Mouse (Mus musculus) heart, embryonic 14.5 days (tissue): ENCODE data around the gene Morn1. TPM values are rescaled to one million over a fixed set of nuclear protein-coding genes. Genes with fewer than 3 reads are reported as not detected.
"Not testable (repeated sequence)": the region's sequence is repeated elsewhere in the genome, so short reads cannot be mapped to it uniquely, and the experiment has no call there.

Source experiments
- ATAC-seq: fragments of 200-750 bp; cut with Nextera tagmentation; 2 replicates; pipeline ENCODE4 v1.8.0; 2017; ENCODE audit warnings: low read depth, moderate TSS enrichment; ENCODE audit not compliant: insufficient number of reproducible peaks, insufficient read depth, low FRiP score
- H3K27ac ChIP-seq, 2 experiments: fragments of 200-500 bp in 1 of 2; fragments of 300-500 bp in 1 of 2; sonication (generic) in 1 of 2; replicated peaks in 1 of 2; 2 replicates each; pipeline ENCODE4 v1.5.1; 2012 to 2014; ENCODE audit warnings: low read depth in 2 of 2, low read length in 2 of 2, control low read depth in 1 of 2, mild to moderate bottlenecking in 1 of 2, mixed read lengths in 1 of 2; ENCODE audit not compliant: control insufficient read depth in 1 of 2, insufficient read depth in 1 of 2
- H3K27me3 ChIP-seq: fragments of 300-500 bp; sonication (generic); 2 replicates; pipeline ENCODE4 v1.6.1; 2014; ENCODE audit warnings: mild to moderate bottlenecking, low read length, control low read depth; ENCODE audit not compliant: control insufficient read depth, insufficient read depth
- H3K36me3 ChIP-seq: fragments of 300-500 bp; sonication (generic); 2 replicates; pipeline ENCODE4 v1.6.1; 2014; ENCODE audit warnings: mild to moderate bottlenecking, control low read depth, low read length, mixed read lengths; ENCODE audit not compliant: control insufficient read depth, insufficient read depth
- H3K4me1 ChIP-seq, 2 experiments: fragments of 200-500 bp in 1 of 2; fragments of 300-500 bp in 1 of 2; sonication (generic) in 1 of 2; 2 replicates each; pipeline ENCODE4 v1.6.1; 2012 to 2014; ENCODE audit warnings: low read length in 2 of 2, control low read depth in 1 of 2, mixed read lengths in 1 of 2; ENCODE audit not compliant: control insufficient read depth in 2 of 2, insufficient read depth in 2 of 2
- H3K4me2 ChIP-seq: fragments of 300-500 bp; sonication (generic); 2 replicates; pipeline ENCODE4 v1.6.1; 2014; ENCODE audit warnings: mild to moderate bottlenecking, low read length
- H3K4me3 ChIP-seq, 2 experiments: fragments of 200-500 bp in 1 of 2; fragments of 300-500 bp in 1 of 2; sonication (generic) in 1 of 2; 2 replicates each; pipeline ENCODE4 v1.5.1; 2012 to 2014; ENCODE audit warnings: low read length in 2 of 2, mild to moderate bottlenecking in 2 of 2, control low read depth in 1 of 2, low read depth in 1 of 2, moderate library complexity in 1 of 2; ENCODE audit not compliant: control insufficient read depth in 1 of 2, insufficient read depth in 1 of 2
- H3K9ac ChIP-seq: fragments of 300-500 bp; sonication (generic); 2 replicates; pipeline ENCODE4 v1.6.1; 2014; ENCODE audit warnings: mild to moderate bottlenecking, low read length
- H3K9me3 ChIP-seq: fragments of 300-500 bp; sonication (generic); 2 replicates; pipeline ENCODE4 v1.6.1; 2016; ENCODE audit warnings: low read length, control low read depth; ENCODE audit not compliant: control insufficient read depth
- WGBS: fragments of 180-500 bp; shearing (Covaris S2); extraction: QIAGEN DNeasy Blood & Tissue Kit; methylation state at CpG from one replicate; pipeline ENCODE4 v1.1.7; 2014; 5-methylcytosine and 5-hydroxymethylcytosine counted together
- polyA plus RNA-seq: library from polyadenylated mRNA; unstranded; fragments of >200 nt; fragmentation: Nextera tagmentation; extraction: Ambion mirVana; gene quantifications from 2 replicates; pipeline ENCODE4 v1.2.1, GENCODE M21; 2014

Morn1 gene
- polyA plus RNA-seq, 1 experiment from 2014 or later, result 2.5 TPM

DNA sequence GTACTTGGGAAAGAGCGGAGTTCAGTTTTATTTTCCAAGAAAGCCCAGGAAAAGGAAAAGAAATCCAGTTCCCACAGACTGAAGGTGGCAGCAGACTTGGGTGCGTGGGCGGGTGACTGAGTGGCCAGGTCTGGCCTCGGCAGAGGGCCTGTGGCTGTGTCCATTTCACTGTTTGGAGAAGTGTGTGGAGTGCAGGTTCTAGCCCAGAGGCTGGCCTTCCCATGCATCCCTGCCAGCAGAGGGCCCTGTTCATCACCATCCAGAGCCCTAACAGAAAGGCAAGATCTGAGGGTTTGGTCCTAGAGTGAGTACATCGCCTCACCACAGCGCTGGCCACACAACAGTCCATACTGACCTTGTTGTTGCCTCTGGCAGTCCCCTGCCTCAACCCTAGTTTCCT lies 17.2 kb upstream of the Morn1 start:
- Histone ChIP-seq H3K27ac (no peak overlapping the region), H3K4me1 (peaks cover 7 to 15% of the 10 kb centered on the region in 2 experiments; a peak in 3 of 4 replicates), H3K9me3 (no peaks in the 10 kb centered on the region), H3K4me3 (no peak overlapping the region), H3K36me3 (peaks cover 62% of the 10 kb centered on the region), H3K4me2 (no peak overlapping the region), H3K27me3 (no peaks in the 10 kb centered on the region), H3K9ac (no peak overlapping the region)
- 79% methylated on average over 6 of the region's 6 CpGs for WGBS
- ATAC-seq, result no peak

DNA sequence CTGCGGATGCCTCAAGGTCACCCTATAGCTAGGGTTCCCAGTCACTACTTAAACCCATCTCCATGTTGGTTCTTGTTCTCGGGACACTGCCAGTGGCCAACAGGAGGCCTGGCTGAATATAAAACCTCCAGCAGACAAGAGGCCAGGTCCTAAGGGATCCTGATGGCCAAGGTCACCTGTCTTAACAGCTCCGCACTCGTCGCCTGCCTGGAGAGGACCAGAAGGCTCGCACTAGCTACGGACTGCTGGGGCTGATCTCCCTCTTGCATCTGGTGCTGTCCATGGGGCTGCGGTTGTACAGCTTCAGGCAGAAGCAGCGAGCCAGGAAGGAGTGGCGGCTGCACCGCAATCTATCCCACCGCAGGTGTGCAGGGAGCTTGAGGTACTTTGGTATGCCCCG lies 16.2 kb upstream of the Morn1 start:
- H3K4me2 ChIP-seq, result no peak overlapping the region
- no peak overlapping the region for H3K27ac ChIP-seq
- H3K27me3 ChIP-seq, result no peaks in the 10 kb centered on the region
- peaks cover 7 to 15% of the 10 kb centered on the region in 2 experiments; a peak in 3 of 4 replicates for H3K4me1 ChIP-seq
- no peak overlapping the region for H3K4me3 ChIP-seq
- peaks cover 72% of the 10 kb centered on the region for H3K36me3 ChIP-seq
- WGBS, result 90% methylated on average over 13 of the region's 13 CpGs
- ATAC-seq, result no peak
- no peak overlapping the region for H3K9ac ChIP-seq
- no peaks in the 10 kb centered on the region for H3K9me3 ChIP-seq

DNA sequence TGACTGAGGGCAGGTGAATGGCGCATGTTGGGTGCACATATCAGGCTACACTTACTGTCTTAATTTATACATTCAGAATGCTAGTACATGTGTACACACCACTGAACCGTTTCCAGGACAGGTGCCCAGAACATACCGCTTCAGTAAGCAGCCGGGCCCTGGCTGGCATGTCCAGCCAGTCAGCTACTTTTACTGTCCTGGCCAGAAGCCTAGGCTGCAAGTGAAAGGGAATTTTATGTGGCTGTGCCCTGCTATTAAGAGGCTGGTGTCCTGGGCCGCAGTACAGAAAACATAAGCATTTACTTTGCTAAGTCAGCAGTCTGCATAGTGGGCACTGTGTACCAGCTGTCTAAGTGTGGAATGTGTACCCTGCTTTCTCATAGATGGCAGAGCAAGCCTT lies 15.5 kb upstream of the Morn1 start:
- H3K27ac ChIP-seq, result no peak overlapping the region
- peaks cover 7 to 15% of the 10 kb centered on the region in 2 experiments; a peak in 3 of 4 replicates for H3K4me1 ChIP-seq
- no peak overlapping the region for H3K4me3 ChIP-seq
- no peaks in the 10 kb centered on the region for H3K27me3 ChIP-seq
- WGBS, result 94% methylated on average over 5 of the region's 5 CpGs
- H3K9ac ChIP-seq, result no peak overlapping the region
- no peak overlapping the region for H3K4me2 ChIP-seq
- H3K9me3 ChIP-seq, result no peaks in the 10 kb centered on the region
- peaks cover 80% of the 10 kb centered on the region for H3K36me3 ChIP-seq
- no peak for ATAC-seq

DNA sequence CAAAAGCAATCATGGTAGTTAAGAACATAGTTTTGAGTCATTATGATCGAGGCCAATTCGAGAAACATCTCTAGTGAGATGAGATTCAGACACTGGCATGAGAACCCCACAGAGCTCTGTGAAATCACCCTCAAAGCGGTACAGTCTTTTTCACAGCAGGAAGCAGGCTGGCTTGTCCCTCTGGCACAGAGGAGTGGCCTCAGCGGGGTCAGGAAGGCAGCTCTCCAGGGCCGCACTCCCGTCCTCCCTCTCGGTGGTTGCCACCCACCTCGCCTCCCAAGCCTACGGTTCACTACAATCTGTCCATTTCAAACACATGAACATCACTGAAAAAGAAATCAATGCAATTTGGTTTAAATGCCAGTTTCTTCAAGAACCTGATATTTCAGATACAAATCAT lies 12.0 kb upstream of the Morn1 start:
- Histone ChIP-seq H3K4me2 (no peak overlapping the region), H3K27me3 (no peaks in the 10 kb centered on the region), H3K9me3 (no peaks in the 10 kb centered on the region), H3K4me1 (no peaks in the 10 kb centered on the region), H3K9ac (no peak overlapping the region), H3K27ac (no peak overlapping the region), H3K36me3 (peaks cover 97% of the 10 kb centered on the region), H3K4me3 (no peak overlapping the region)
- ATAC-seq, result no peak
- 82% methylated on average over 9 of the region's 9 CpGs for WGBS

DNA sequence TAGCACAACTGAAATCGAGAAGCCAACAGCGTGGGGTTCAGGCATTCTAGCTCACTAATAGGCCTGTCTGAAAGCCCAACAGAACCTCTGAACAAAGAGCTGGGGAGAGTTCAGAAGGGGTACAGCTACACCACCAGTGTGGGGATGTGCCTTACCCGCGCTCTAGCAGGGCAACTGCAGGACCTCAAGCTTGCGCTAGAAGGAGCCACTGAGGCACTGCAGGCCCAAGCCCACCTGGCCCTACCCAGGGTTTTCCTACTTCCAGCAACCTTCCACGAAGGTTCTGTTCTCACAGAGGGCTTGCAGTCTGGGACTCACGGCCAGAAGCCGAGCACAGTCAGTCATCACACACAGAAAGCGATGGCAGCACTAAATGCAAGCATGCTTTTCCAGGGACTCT lies 11.2 kb upstream of the Morn1 start:
- no peak for ATAC-seq
- no peak overlapping the region for H3K4me2 ChIP-seq
- no peaks in the 10 kb centered on the region for H3K4me1 ChIP-seq
- H3K9me3 ChIP-seq, result no peaks in the 10 kb centered on the region
- peaks cover 97% of the 10 kb centered on the region for H3K36me3 ChIP-seq
- WGBS, result 88% methylated on average over 9 of the region's 9 CpGs
- no peaks in the 10 kb centered on the region for H3K27me3 ChIP-seq
- H3K27ac ChIP-seq, result no peak overlapping the region
- no peak overlapping the region for H3K4me3 ChIP-seq
- H3K9ac ChIP-seq, result no peak overlapping the region

DNA sequence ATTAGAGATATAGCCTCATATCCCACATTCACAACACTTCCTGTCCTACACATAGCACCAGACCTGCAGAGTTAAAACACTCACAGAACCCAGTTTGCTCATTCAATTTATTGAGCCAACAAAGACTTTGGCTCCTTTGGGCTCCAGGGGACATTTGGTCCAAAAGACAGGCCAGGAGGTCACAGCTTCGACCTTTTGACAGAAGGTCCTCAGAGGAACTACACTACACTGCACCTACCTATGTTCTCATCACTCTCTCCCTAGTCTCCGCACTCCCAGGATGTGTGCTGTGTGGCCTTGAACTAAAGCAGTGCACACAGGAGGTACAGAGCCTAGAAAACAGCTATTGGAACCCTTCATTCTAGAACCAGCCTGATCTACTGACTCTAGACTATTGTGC lies 10.6 kb upstream of the Morn1 start:
- Histone ChIP-seq H3K27me3 (no peaks in the 10 kb centered on the region), H3K36me3 (peaks cover 97% of the 10 kb centered on the region), H3K9ac (no peak overlapping the region), H3K9me3 (no peaks in the 10 kb centered on the region), H3K4me2 (no peak overlapping the region), H3K27ac (no peak overlapping the region), H3K4me3 (no peak overlapping the region), H3K4me1 (no peaks in the 10 kb centered on the region)
- 88% methylated on average over 2 of the region's 2 CpGs for WGBS
- ATAC-seq, result no peak

DNA sequence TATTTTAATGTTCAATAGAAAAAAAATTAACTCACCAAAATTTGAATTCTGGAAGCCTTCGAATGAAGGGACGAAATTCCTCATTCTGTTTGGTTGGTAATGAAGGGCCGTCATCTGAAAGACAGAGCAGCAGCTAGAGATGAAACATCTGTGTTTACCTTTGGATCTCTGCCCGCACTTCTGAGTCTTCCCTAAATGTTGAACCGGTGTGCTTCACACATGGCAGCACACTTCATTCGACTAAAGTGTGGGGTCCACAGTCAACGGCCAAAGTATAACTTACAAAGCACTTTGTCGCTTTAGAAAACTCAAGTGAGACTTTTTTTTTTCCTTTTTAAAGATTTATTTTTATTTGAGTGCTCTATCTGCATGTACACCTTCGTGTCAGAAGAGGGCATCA lies 9.7 kb upstream of the Morn1 start:
- no peaks in the 10 kb centered on the region for H3K27me3 ChIP-seq
- peaks cover 96% of the 10 kb centered on the region for H3K36me3 ChIP-seq
- no peak overlapping the region for H3K4me3 ChIP-seq
- WGBS, result 85% methylated on average over 9 of the region's 9 CpGs
- no peak overlapping the region for H3K27ac ChIP-seq
- no peaks in the 10 kb centered on the region for H3K4me1 ChIP-seq
- H3K9me3 ChIP-seq, result no peaks in the 10 kb centered on the region
- no peak overlapping the region for H3K4me2 ChIP-seq
- ATAC-seq, result no peak
- no peak overlapping the region for H3K9ac ChIP-seq

DNA sequence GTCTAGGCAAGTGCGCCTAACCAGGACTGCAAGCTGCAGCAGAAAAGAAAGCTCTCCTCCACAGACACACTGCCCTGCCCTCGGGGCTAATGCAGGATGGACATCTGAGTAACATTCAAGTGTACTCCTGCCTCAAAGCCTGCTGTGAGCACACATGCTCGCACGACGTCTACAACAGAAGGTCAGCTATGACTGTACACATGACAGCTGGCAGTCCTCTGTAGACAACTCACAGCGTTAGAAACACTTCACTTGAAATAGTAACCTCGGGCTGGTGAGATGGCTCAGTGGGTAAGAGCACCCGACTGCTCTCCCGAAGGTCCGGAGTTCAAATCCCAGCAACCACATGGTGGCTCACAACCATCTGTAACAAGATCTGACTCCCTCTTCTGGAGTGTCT lies 7.6 kb upstream of the Morn1 start:
- H3K27ac ChIP-seq, H3K9me3 ChIP-seq, H3K4me2 ChIP-seq, H3K9ac ChIP-seq, H3K27me3 ChIP-seq, ATAC-seq, H3K4me3 ChIP-seq, H3K4me1 ChIP-seq: not testable (repeated sequence)
- H3K36me3 ChIP-seq, result peaks cover 95% of the 10 kb centered on the region
- 82% methylated on average over 10 of the region's 10 CpGs for WGBS
